Mouse (Mus musculus) limb, embryonic 10.5 days (tissue): ENCODE results near the gene Ptges2. TPM values are rescaled to one million over a fixed set of nuclear protein-coding genes. Genes with fewer than 3 reads are reported as not detected.

ENCODE experiments used
- DNase-seq: peaks from one replicate; pipeline ENCODE4 v3.0.0-alpha.2; 2017; ENCODE audit warnings: low spot score
- H3K27ac ChIP-seq: fragments of 300-500 bp; sonication (generic); 2 replicates; pipeline ENCODE4 v1.5.1; 2016; ENCODE audit warnings: mild to moderate bottlenecking
- H3K27me3 ChIP-seq: fragments of 300-500 bp; sonication (generic); 2 replicates; pipeline ENCODE4 v1.6.1; 2016; ENCODE audit warnings: low read depth, mild to moderate bottlenecking; ENCODE audit not compliant: poor library complexity, severe bottlenecking
- H3K36me3 ChIP-seq: fragments of 300-500 bp; sonication (generic); 2 replicates; pipeline ENCODE4 v1.6.1; 2016; ENCODE audit warnings: mild to moderate bottlenecking, moderate library complexity
- H3K4me1 ChIP-seq: fragments of 300-500 bp; sonication (generic); 2 replicates; pipeline ENCODE4 v1.6.1; 2016
- H3K4me3 ChIP-seq: fragments of 300-500 bp; sonication (generic); 2 replicates; pipeline ENCODE4 v1.5.1; 2016; ENCODE audit warnings: mild to moderate bottlenecking, moderate library complexity
- H3K9me3 ChIP-seq: fragments of 300-500 bp; sonication (generic); replicated peaks from 2 replicates; pipeline ENCODE4 v1.6.1; 2016; ENCODE audit warnings: mild to moderate bottlenecking
- WGBS: fragments of 180-500 bp; shearing (Covaris S2); methylation state at CpG from one replicate; pipeline ENCODE4 v1.1.7; 2016; 5-methylcytosine and 5-hydroxymethylcytosine counted together
- polyA plus RNA-seq: library from polyadenylated mRNA; unstranded; fragments of >200 nt; fragmentation: Nextera tagmentation; extraction: Ambion mirVana; gene quantifications from 2 replicates; pipeline ENCODE4 v1.2.1, GENCODE M21; 2016

Gene Ptges2
- polyA plus RNA-seq, 1 experiment from 2014 or later, result 37.0 TPM

GRCm38 (mm10) chr2:32381141-32381774 lies 14.4 kb upstream of the Ptges2 start:
- H3K27me3 ChIP-seq, result peaks cover 22% of the 10 kb centered on the region
- H3K9me3 ChIP-seq, result no peaks in the 10 kb centered on the region
- H3K36me3 ChIP-seq, result peaks cover 41% of the 10 kb centered on the region
- peak overlapping the region; percentile 73 for H3K27ac ChIP-seq
- peak overlapping the region; percentile 73 for H3K4me3 ChIP-seq
- no peak for DNase-seq
- under 1% methylated on average over 27 of the region's 27 CpGs for WGBS
- H3K4me1 ChIP-seq, result peaks cover 19% of the 10 kb centered on the region

GRCm38 (mm10) chr2:32381775-32382223 lies 13.9 kb upstream of the Ptges2 start, which contains the start of gene 1110008P14Rik:
Gene 1110008P14Rik, minus strand, starts transcription at chr2:32381938.
- Histone ChIP-seq H3K36me3 (peaks cover 36% of the 10 kb centered on the region), H3K27me3 (peaks cover 23% of the 10 kb centered on the region), H3K4me1 (peaks cover 24% of the 10 kb centered on the region), H3K9me3 (no peaks in the 10 kb centered on the region), H3K4me3 (peak within 1 kb of the TSS; percentile 73), H3K27ac (peak within 1 kb of the TSS; percentile 73)
- DNase-seq, result peak; percentile 93
- under 1% methylated on average over 45 of the region's 47 CpGs for WGBS

GRCm38 (mm10) chr2:32382689-32383088 lies 13.0 kb upstream of the Ptges2 start:
- DNase-seq, result no peak
- peaks cover 27% of the 10 kb centered on the region for H3K36me3 ChIP-seq
- H3K27ac ChIP-seq, result no peak overlapping the region
- H3K4me1 ChIP-seq, result peaks cover 32% of the 10 kb centered on the region
- H3K27me3 ChIP-seq, result peaks cover 30% of the 10 kb centered on the region
- H3K4me3 ChIP-seq, result peak overlapping the region; percentile 73; the same call in 1 of the 2 replicates
- WGBS, result 77% methylated on average over 2 of the region's 2 CpGs
- H3K9me3 ChIP-seq, result no peaks in the 10 kb centered on the region

- Histone ChIP-seq H3K9me3 (no peaks in the 10 kb centered on the region), H3K36me3 (no peaks in the 10 kb centered on the region), H3K4me1 (peaks cover 40% of the 10 kb centered on the region), H3K27ac (peak within 1 kb of the TSS; percentile 54), H3K27me3 (peaks cover 24% of the 10 kb centered on the region), H3K4me3 (no peak within 1 kb of the TSS)
- 70% methylated on average over 5 of the region's 5 CpGs for WGBS
- DNase-seq, result no peak
These were observed 7.8 kb upstream of the Ptges2 start, which contains the start of gene Lcn2 for GRCm38 (mm10) chr2:32387706-32388490. Gene Lcn2, minus strand, starts transcription at chr2:32388252.

GRCm38 (mm10) chr2:32389157-32389556 lies 6.5 kb upstream of the Ptges2 start:
- H3K9me3 ChIP-seq, result no peaks in the 10 kb centered on the region
- no peaks in the 10 kb centered on the region for H3K36me3 ChIP-seq
- H3K4me1 ChIP-seq, result peaks cover 40% of the 10 kb centered on the region
- no peak overlapping the region for H3K4me3 ChIP-seq
- peaks cover 12% of the 10 kb centered on the region; the same call in 1 of the 2 replicates for H3K27me3 ChIP-seq
- H3K27ac ChIP-seq, result peak overlapping the region; percentile 54; the same call in 1 of the 2 replicates
- 84% methylated on average over 2 of the region's 2 CpGs for WGBS
- no peak for DNase-seq

GRCm38 (mm10) chr2:32390871-32391270 lies 4.8 kb upstream of the Ptges2 start:
- no peak overlapping the region for H3K4me3 ChIP-seq
- WGBS, result 77% methylated on average over 8 of the region's 8 CpGs
- 0 out of 2 replicates have a peak, but pooled peaks cover 12% of the 10 kb centered on the region for H3K27me3 ChIP-seq
- H3K9me3 ChIP-seq, result no peaks in the 10 kb centered on the region
- peaks cover 47% of the 10 kb centered on the region for H3K4me1 ChIP-seq
- H3K36me3 ChIP-seq, result no peaks in the 10 kb centered on the region
- no peak for DNase-seq
- peak overlapping the region; percentile 40; the same call in 1 of the 2 replicates for H3K27ac ChIP-seq

GRCm38 (mm10) chr2:32392063-32392462 lies 3.6 kb upstream of the Ptges2 start:
- Histone ChIP-seq H3K9me3 (no peaks in the 10 kb centered on the region), H3K27ac (no peak overlapping the region), H3K4me1 (peaks cover 50% of the 10 kb centered on the region), H3K36me3 (0 out of 2 replicates have a peak, but pooled peaks cover 4% of the 10 kb centered on the region), H3K27me3 (0 out of 2 replicates have a peak, but pooled peaks cover 9% of the 10 kb centered on the region), H3K4me3 (no peak overlapping the region)
- no peak for DNase-seq
- 94% methylated on average over 5 of the region's 5 CpGs for WGBS

GRCm38 (mm10) chr2:32394973-32395372 lies 723 bp upstream of the Ptges2 start:
- Histone ChIP-seq H3K27me3 (no peaks in the 10 kb centered on the region), H3K4me1 (peaks cover 37% of the 10 kb centered on the region), H3K36me3 (peaks cover 26% of the 10 kb centered on the region), H3K4me3 (peak overlapping the region; percentile 97), H3K9me3 (no peaks in the 10 kb centered on the region), H3K27ac (peak overlapping the region; percentile 84)
- DNase-seq, result peak; percentile 52
- 7% methylated on average over 8 of the region's 8 CpGs for WGBS

- WGBS, result under 1% methylated on average over 57 of the region's 59 CpGs
These were observed 388 bp downstream of the Ptges2 start for GRCm38 (mm10) chr2:32395946-32396621.

GRCm38 (mm10) chr2:32396695-32397094 lies 999 bp downstream of the Ptges2 start:
- under 1% methylated on average over 15 of the region's 15 CpGs for WGBS
- DNase-seq, result no peak
- Histone ChIP-seq H3K27ac (peak overlapping the region; percentile 84), H3K9me3 (no peaks in the 10 kb centered on the region), H3K36me3 (peaks cover 43% of the 10 kb centered on the region), H3K4me3 (peak overlapping the region; percentile 97), H3K4me1 (peaks cover 28% of the 10 kb centered on the region), H3K27me3 (no peaks in the 10 kb centered on the region)

More at GRCm38 (mm10) chr2:32395946-32396621, 388 bp downstream of the Ptges2 start:
- H3K27me3 ChIP-seq, result no peaks in the 10 kb centered on the region
- peak overlapping the region; percentile 97 for H3K4me3 ChIP-seq
- H3K4me1 ChIP-seq, result peaks cover 30% of the 10 kb centered on the region
- H3K9me3 ChIP-seq, result no peaks in the 10 kb centered on the region
- peak overlapping the region; percentile 84 for H3K27ac ChIP-seq
- H3K36me3 ChIP-seq, result peaks cover 37% of the 10 kb centered on the region
- DNase-seq, result peak; percentile 89

GRCm38 (mm10) chr2:32404663-32405062 lies 9.0 kb downstream of the Ptges2 start:
- WGBS, result 17% methylated on average over 2 of the region's 2 CpGs
- peak; percentile 97 for DNase-seq
- Histone ChIP-seq H3K4me3 (no peak overlapping the region), H3K27ac (peak overlapping the region; percentile 2; the same call in 1 of the 2 replicates), H3K4me1 (peaks cover 14% of the 10 kb centered on the region), H3K9me3 (no peaks in the 10 kb centered on the region), H3K27me3 (no peaks in the 10 kb centered on the region), H3K36me3 (peaks cover 39% of the 10 kb centered on the region)

- H3K27ac ChIP-seq, result peak overlapping the region; percentile 63
- 87% methylated on average over 7 of the region's 7 CpGs for WGBS
- peaks cover 13% of the 10 kb centered on the region for H3K36me3 ChIP-seq
- no peak overlapping the region for H3K4me3 ChIP-seq
- H3K27me3 ChIP-seq, result no peaks in the 10 kb centered on the region
- H3K9me3 ChIP-seq, result no peaks in the 10 kb centered on the region
- no peak for DNase-seq
- peaks cover 22% of the 10 kb centered on the region for H3K4me1 ChIP-seq
These were observed 11.6 kb downstream of the Ptges2 start for GRCm38 (mm10) chr2:32407144-32407824.
